Mouse (Mus musculus) layer of hippocampus, adult 9-11 months (tissue): ENCODE results near the gene Cfap221.

Source experiments
- DNase-seq: peaks from one replicate; pipeline ENCODE4 v3.0.0; 2022

The Cfap221 gene

GRCm38 (mm10) chr1:119996798-119997581, at the start of gene Cfap221:
Gene Cfap221 (minus strand): TSS chr1:119997234.
- DNase-seq: peak; percentile 52

- no peak for DNase-seq
Measured at GRCm38 (mm10) chr1:120044584-120044983, 47.5 kb upstream of the Cfap221 start.

DNA sequence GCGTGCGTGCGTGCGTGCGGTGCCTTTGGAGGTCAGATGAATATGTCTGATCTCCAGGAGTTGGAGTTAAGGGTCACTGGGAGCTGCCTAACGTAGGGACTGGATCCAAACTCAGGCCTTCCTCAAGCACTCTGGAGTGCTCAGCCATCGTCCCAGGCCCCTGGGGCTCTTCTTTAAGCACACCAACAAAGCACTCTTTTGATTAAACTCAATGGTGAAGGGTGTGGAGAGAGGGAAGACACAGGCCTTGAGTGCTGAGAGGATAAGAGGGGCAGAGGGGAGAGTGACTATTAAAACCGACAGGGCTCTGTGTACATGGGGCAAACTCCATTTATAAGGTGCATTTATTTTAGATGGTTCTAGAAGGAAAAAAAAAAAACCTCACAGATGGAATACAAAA, 45.4 kb upstream of the Cfap221 start:
- DNase-seq: no peak

GRCm38 (mm10) chr1:120038594-120038993, 41.6 kb upstream of the Cfap221 start:
- DNase-seq: no peak

DNA sequence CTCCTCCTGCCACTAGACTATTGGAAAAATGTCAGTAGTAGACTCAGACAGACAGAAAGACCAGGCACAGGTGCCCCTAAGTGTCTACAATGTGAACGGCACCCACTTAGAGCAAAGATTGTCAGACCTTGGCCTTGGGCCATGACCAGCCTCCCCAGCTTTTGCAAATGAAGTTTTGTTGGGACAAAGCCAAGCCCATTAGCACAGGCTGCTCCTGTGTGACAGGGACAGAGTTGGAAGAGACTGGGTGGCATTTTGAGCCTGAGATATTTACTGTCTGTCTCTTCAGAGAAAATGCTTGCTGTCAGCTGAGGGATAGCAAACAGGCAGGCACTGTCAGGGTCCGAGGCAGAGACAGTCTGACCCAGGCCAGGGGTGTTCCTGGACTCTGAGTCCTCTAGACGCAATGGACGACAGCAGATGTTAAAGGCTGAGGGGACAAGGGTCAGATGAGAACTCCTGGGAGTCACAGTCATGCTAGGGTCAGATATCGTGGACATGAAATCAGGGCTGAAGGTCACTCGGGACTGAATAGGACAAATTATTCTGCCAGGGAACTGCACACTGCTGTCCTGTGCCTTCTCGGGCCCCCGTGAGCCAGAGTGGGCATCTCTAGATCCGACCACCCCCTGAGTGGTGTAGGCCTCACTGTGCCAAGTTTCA, 40.1 kb upstream of the Cfap221 start:
- no peak for DNase-seq

DNA sequence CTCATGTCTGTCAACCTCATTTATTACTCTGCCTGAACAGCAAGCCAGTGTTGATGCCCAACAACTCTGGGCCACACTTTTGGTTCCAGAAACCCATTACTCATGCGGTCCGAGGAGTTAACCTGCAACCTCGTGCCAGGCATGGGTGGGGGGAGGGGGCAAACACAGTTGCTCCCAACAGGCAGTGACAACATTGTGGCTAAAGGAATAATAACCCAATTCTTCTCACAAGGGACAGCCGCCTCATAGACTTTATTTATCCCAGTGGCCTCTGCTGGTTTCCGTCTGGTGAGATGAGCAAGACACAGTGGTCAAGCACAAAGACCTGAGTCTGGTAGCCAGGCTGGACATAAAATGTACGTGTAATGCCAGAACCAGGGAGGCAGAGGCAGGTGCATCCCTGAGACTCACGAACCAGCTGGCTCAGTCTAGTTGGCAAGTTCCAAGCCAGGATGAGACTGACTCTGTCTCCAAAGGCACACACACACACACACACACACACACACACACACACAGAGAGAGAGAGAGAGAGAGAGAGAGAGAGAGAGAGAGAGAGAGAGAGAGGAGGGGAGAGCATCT, 38.5 kb upstream of the Cfap221 start:
- no peak for DNase-seq

DNA sequence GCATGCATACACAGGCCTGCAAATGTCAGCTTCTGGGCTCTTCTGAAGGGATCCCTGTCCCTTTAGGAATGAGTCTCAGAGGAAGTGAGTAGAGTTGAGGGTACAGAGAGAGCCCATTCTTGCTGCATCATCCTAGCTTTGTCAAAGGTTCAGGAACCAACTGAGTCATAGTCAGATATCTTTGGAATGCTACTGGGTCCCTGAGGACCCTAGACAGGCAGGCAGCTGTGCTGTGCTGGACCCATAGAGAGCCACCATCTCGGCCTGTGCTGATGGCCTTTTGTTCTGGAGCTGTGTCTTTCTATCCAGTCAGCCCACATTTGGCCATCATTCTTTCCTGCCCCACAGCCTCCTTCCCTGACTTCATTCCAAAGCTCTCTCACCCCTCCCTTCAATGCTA, 37.8 kb upstream of the Cfap221 start:
- no peak for DNase-seq

- DNase-seq: no peak
Measured at GRCm38 (mm10) chr1:120033469-120033854, 36.4 kb upstream of the Cfap221 start.

DNA sequence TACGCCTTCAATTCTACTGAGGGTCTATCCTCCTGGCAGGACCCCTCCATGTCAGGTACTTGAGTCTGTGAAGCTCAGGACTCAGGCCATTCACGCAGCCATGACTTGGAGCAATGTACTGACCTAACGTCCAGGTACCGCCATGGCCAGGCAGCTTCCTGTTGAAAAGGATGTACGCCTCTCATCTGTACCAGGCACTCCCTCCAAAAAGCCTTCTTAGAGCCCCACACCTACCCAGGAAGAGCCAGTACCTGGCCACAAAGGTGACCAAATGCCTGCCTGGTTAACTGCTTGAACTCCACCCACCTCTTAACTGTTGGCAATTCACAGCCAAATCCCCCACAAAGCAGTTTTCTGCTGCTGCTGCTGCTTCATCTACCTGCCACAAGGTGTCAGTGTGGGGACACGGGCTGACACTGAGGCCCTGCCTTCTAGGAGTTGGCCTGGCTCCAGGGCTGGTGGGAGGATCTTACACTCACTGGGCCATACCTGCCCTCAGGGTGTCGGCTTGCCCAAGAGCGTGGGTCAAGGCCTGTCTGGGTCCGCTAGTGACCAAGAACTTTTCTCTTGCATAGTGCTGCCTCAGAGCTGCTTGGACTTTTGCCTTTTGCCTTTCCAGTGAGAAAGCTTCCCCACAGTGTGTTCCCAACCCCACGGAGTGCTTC, 35.9 kb upstream of the Cfap221 start:
- DNase-seq: peak; percentile 75

GRCm38 (mm10) chr1:120030474-120030873, 33.4 kb upstream of the Cfap221 start:
- no peak for DNase-seq

GRCm38 (mm10) chr1:120027693-120028092, 30.7 kb upstream of the Cfap221 start:
- DNase-seq: no peak

DNA sequence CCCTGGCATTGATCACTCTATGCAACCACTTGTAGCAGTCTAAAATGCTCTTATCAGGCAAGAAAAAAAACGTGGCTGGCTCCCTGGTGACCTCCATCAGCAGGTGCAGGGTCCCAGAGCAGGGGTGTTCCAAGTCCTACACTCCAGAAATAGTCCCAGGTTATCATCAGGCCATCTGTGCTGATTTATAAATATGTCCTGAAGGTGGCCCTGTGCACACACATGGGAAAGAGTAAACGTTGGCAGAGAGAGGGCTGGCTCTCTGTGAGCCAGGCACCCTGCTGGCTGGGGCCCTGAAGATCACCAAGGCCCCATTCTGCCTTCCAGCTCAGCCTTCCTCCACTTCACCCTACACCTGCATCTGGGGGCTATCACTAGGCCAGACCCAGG, 28.0 kb upstream of the Cfap221 start:
- DNase-seq: no peak

GRCm38 (mm10) chr1:120024331-120025049, 27.5 kb upstream of the Cfap221 start:
- DNase-seq: no peak

- peak; percentile 27 for DNase-seq
Measured at GRCm38 (mm10) chr1:120021951-120022350, 24.9 kb upstream of the Cfap221 start.

DNA sequence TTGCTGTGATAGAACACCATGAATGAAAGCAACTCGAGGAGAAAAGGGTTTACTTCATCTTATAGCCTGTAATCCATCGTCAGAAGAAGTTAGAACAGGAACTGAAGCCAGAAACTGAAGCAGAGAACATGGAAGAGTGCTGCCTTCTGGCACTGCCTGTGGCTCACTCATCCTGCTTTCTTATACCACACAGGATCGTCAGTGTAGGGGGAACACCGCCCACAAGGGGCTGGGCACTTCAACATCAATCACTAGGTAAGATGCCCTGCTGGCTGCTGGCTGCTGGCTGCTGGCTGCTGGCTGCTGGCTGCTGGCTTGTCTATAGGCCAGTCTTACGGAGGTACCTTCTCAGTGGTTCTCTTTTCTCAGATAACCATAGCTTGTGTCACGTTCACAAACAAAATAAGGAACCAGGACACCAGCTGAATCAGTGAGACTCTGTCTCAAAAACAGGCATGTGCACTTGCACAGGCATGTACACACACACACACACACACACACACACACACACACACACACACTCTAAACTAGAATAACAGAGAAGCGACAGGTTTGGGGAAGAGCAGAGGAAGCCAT, 23.4 kb upstream of the Cfap221 start:
- DNase-seq: no peak

- no peak for DNase-seq
Measured at GRCm38 (mm10) chr1:120019428-120019827, 22.4 kb upstream of the Cfap221 start.

DNA sequence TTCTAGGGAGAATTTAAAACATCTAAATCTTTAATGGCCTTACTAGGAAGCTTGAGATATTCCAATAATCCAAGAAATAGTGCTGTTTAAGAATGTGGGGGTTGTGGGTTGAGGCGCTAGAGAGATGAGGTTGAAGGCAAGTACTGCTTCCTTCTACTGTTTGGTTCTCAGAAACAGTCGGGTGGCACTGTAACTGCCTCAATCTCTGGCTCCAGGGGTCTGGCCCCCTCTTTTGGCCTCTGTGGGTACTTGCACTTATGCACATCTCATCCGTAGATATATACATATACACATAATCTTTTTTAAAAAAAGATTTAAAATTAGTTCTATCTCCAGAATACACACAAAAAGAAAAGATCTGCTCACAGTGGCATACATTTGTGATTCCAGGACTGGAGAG, 21.9 kb upstream of the Cfap221 start:
- DNase-seq: no peak

GRCm38 (mm10) chr1:120016240-120016639, 19.2 kb upstream of the Cfap221 start:
- no peak for DNase-seq

DNA sequence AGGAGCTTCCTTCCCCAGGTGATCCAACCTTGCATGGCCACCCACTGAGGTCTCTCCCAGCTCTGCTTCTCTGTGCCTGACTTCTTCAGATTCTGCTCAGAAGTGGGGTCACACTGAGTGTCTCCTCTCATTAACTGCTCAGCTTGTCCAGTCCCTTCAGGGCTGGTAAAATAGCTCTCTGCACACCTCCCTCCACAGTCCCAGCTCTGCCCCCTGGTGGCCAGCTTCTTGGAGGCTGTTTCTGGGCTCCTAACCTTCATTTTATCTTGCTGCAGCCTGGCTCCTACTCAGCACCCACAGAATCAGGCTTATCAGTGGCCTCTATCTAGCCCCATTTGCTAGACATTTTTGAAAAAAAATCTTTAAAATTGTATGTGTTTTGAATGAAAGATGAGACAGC, 16.1 kb upstream of the Cfap221 start:
- peak; percentile 16 for DNase-seq

DNA sequence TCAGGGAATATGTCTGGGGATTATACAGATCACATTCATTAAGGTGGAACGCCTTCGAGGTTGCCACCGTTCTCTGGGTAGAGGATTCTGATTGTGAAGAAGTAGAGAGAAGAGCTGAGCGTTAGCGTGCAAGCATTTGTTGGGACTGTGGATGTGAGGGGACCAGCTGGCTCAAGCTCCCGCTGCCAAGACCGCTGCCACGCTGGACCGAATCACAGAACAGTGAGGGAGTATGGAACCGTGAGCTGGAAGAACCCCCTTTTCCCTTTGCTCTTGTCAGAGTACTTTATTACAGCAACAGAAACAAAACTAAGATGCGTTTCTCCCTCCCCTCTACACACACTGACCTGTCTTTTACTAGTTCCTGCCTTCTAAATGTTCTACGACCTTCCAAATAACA, 15.6 kb upstream of the Cfap221 start:
- no peak for DNase-seq

- DNase-seq: no peak
Measured at GRCm38 (mm10) chr1:120007851-120008588, 11.0 kb upstream of the Cfap221 start.
